Mouse (Mus musculus) CD4-positive, CD25-positive, alpha-beta regulatory T cell (primary cell): ENCODE results near the gene Gm26897. TPM values are rescaled to one million over a fixed set of nuclear protein-coding genes. Genes with fewer than 3 reads are reported as not detected.

ENCODE experiments used
- polyA plus RNA-seq: library from polyadenylated mRNA; unstranded; fragments of 100-300 nt; shearing (Covaris generic); gene quantifications from one replicate; pipeline ENCODE4 v1.2.1, GENCODE M21; 2017

The Gm26897 gene
- not detected for polyA plus RNA-seq

DNA sequence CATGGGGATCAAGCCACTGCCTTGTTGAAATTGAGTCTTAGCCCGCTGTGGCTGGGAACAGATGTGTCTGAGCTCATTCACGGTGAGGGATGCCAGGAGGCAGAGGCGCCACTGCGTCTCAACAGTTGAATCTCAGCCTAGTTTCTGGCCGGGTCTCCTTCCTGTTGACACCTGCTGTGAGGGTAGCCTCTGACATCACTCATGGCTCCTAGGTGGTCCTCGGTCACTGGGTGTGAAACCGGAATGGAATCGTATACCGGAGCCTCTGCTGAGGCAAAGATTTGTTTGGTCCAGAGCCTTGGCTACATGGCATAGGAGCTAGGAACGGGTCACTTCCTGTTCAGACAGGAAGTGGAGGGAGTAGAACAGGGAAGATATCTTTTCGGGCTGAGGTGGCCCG, at the start of gene Gm26897:
Gene Gm26897 (plus strand): TSS at position 74 of the 400 bp plus-strand sequence.

